Mouse (Mus musculus) olfactory bulb, adult 2 months (tissue): ENCODE measurements around the gene Hacd4.

ENCODE experiments used
- CTCF ChIP-seq: fragments of 200-500 bp; IDR thresholded peaks from 2 replicates; pipeline ENCODE4 v1.5.1; 2012; ENCODE audit warnings: low read depth, mild to moderate bottlenecking, low read length, moderate library complexity; ENCODE audit not compliant: insufficient read depth
- POLR2A ChIP-seq: fragments of 200-500 bp; IDR thresholded peaks from 2 replicates; pipeline ENCODE4 v1.6.1; 2012; ENCODE audit warnings: mild to moderate bottlenecking, low read depth, low read length, moderate library complexity; ENCODE audit not compliant: insufficient read depth

DNA sequence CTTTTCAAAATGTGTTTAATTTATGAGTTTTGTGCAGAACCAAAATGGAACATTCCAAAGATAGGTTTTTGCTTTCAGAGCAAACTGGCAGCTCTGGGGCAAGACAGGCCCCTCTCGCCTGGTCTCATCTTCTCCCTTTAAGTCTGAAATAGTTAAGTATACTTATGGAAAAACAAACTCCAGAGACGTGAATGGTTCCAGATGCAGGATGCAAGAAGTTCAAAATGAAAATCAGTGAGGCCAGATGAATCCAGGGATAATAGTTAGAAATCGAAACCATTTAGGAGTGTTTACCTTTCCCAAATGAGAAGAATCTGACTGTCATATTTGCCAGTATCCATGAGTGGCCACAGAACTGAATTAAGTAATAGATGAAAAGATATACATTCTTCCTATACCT, 1.6 kb downstream of the Hacd4 start:
- TF ChIP-seq CTCF = no peak
- TF ChIP-seq POLR2A = no peak
